Mouse (Mus musculus) limb, embryonic 13.5 days (tissue): ENCODE measurements around the gene Gm10320. TPM values are rescaled to one million over a fixed set of nuclear protein-coding genes. Genes with fewer than 3 reads are reported as not detected.

Source experiments
- ATAC-seq: fragments of 200-750 bp; cut with Nextera tagmentation; 2 replicates; pipeline ENCODE4 v1.8.0; 2017; ENCODE audit warnings: low read depth, moderate number of reproducible peaks, moderate TSS enrichment; ENCODE audit not compliant: low FRiP score
- H3K27ac ChIP-seq: fragments of 300-500 bp; sonication (generic); 2 replicates; pipeline ENCODE4 v1.5.1; 2015; ENCODE audit warnings: inconsistent platforms, mild to moderate bottlenecking, moderate library complexity
- H3K27me3 ChIP-seq: fragments of 300-500 bp; sonication (generic); 2 replicates; pipeline ENCODE4 v1.6.1; 2015; ENCODE audit warnings: mild to moderate bottlenecking, inconsistent platforms
- H3K36me3 ChIP-seq: fragments of 300-500 bp; sonication (generic); 2 replicates; pipeline ENCODE4 v1.6.1; 2015; ENCODE audit warnings: inconsistent platforms, mild to moderate bottlenecking, moderate library complexity
- H3K4me1 ChIP-seq: fragments of 300-500 bp; sonication (generic); 2 replicates; pipeline ENCODE4 v1.6.1; 2015; ENCODE audit warnings: inconsistent platforms
- H3K4me2 ChIP-seq: fragments of 300-500 bp; sonication (generic); replicated peaks from 2 replicates; pipeline ENCODE4 v1.6.1; 2015; ENCODE audit warnings: inconsistent platforms, mild to moderate bottlenecking, moderate library complexity
- H3K4me3 ChIP-seq: fragments of 300-500 bp; sonication (generic); 2 replicates; pipeline ENCODE4 v1.5.1; 2015; ENCODE audit warnings: moderate library complexity, mild to moderate bottlenecking, inconsistent platforms
- H3K9ac ChIP-seq: fragments of 300-500 bp; sonication (generic); 2 replicates; pipeline ENCODE4 v1.6.1; 2015; ENCODE audit warnings: mild to moderate bottlenecking, inconsistent platforms
- H3K9me3 ChIP-seq: fragments of 300-500 bp; sonication (generic); 2 replicates; pipeline ENCODE4 v1.6.1; 2016; ENCODE audit warnings: inconsistent platforms
- WGBS: fragments of 180-500 bp; shearing (Covaris S2); methylation state at CpG from one replicate; pipeline ENCODE4 v1.1.7; 2015; 5-methylcytosine and 5-hydroxymethylcytosine counted together
- polyA plus RNA-seq: library from polyadenylated mRNA; unstranded; fragments of >200 nt; fragmentation: Nextera tagmentation; extraction: Ambion mirVana; gene quantifications from 2 replicates; pipeline ENCODE4 v1.2.1, GENCODE M21; 2015

The Gm10320 gene
- polyA plus RNA-seq, 1 experiment from 2014 or later: 3.4 TPM

DNA sequence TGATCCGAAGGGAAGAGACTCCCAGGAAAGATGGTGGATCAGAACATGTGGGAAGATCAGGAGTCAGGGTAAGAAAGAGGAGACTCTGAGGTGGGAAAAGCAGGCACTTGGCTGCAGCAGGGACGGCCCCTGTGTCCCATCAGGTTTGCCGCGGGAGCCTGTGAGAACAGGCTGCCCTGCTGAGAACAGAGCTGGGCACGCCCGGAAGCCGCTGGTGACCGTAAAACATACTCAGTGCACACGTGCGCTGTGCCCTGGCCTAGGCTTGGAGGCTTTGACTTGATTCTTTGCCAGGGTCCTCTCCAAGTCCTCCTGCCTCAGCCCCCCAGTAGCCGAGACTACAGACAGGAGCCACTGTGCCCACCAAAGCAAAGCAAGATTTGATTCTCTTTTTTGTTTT is 26.5 kb upstream of the Gm10320 start:
- Histone ChIP-seq H3K4me3 (no peak overlapping the region), H3K36me3 (no peaks in the 10 kb centered on the region), H3K9ac (no peak overlapping the region), H3K4me2 (peak overlapping the region; percentile 41; the same call in 1 of the 2 replicates), H3K4me1 (peaks cover 10% of the 10 kb centered on the region), H3K27me3 (peaks cover 11% of the 10 kb centered on the region; the same call in 1 of the 2 replicates), H3K27ac (no peak overlapping the region), H3K9me3 (peaks cover 8% of the 10 kb centered on the region)
- 6% methylated on average over 11 of the region's 11 CpGs for WGBS
- ATAC-seq: no peak

DNA sequence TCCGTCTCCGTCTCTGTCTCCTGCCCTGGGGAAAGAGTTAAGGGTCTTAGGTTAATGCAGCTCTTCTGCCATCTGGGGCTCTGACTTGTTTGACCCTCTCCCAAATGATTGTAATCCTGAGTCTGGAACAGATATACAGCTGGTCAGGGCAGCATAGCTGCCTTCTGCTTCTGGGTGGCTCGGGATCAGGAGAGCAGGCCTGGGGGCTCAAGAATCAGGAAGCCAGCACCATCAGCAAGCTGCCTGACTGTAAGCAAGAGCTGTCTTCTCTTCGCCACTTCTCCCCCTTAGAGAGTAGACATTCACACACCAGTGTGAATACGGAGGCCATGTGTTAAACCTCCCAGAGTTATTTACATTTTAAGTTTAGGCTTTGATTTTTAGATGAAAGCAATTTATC is 25.9 kb upstream of the Gm10320 start:
- Histone ChIP-seq H3K4me1 (peaks cover 10% of the 10 kb centered on the region), H3K4me3 (no peak overlapping the region), H3K9me3 (peaks cover 6% of the 10 kb centered on the region), H3K4me2 (no peak overlapping the region), H3K36me3 (no peaks in the 10 kb centered on the region), H3K9ac (no peak overlapping the region; the same call in 1 of the 2 replicates), H3K27me3 (peaks cover 11% of the 10 kb centered on the region; the same call in 1 of the 2 replicates), H3K27ac (no peak overlapping the region)
- ATAC-seq: no peak
- 39% methylated on average over 5 of the region's 5 CpGs for WGBS

DNA sequence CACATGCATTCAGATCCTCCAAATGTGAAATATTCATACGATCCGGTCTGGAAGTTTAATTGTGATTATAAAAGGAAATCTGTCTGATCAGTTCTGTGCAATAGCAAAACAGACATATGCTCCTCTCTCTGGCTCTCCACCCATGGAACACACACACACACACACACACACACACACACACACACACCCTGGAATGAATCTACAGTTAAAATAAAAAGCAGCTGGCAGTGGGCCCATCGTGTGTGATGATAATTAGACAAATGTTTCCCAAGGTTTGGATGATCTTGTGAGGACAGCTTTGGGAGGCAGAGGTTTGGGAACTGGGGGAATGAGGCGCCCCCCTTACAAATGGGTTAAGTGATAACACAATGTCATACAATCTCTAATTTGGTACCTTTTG is 25.2 kb upstream of the Gm10320 start:
- 73% methylated on average over 4 of the region's 4 CpGs for WGBS
- H3K27me3 ChIP-seq: peaks cover 11% of the 10 kb centered on the region; the same call in 1 of the 2 replicates
- no peak overlapping the region for H3K9ac ChIP-seq
- H3K9me3 ChIP-seq: no peaks in the 10 kb centered on the region
- ATAC-seq: no peak
- H3K36me3 ChIP-seq: no peaks in the 10 kb centered on the region
- H3K4me3 ChIP-seq: no peak overlapping the region
- H3K4me2 ChIP-seq: no peak overlapping the region
- H3K4me1 ChIP-seq: peaks cover 10% of the 10 kb centered on the region
- H3K27ac ChIP-seq: no peak overlapping the region

DNA sequence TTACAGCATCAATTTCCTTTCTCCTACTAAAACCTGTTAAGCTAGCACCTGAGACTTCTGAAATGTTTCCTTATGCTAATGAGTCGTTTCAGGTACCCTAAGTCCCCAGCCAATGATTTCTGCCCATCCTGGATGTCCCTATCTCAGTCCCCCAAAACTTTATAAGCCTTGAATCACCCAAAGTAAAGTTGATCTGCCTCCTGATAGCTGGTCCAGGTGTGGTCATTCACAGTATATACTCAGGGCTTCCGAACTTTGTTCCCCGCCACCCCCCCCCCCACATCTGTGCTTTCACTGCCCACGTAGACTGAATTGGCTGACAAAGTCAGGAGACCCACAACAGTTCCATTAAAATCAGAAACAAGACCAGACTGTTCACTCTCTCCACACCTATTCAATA is 20.3 kb upstream of the Gm10320 start:
- ATAC-seq: no peak
- 81% methylated on average over 4 of the region's 4 CpGs for WGBS
- Histone ChIP-seq H3K36me3 (no peaks in the 10 kb centered on the region), H3K27me3 (peaks cover 19% of the 10 kb centered on the region), H3K4me2 (no peak overlapping the region), H3K9me3 (no peaks in the 10 kb centered on the region), H3K27ac (no peak overlapping the region), H3K4me1 (no peaks in the 10 kb centered on the region), H3K9ac (no peak overlapping the region), H3K4me3 (no peak overlapping the region)

DNA sequence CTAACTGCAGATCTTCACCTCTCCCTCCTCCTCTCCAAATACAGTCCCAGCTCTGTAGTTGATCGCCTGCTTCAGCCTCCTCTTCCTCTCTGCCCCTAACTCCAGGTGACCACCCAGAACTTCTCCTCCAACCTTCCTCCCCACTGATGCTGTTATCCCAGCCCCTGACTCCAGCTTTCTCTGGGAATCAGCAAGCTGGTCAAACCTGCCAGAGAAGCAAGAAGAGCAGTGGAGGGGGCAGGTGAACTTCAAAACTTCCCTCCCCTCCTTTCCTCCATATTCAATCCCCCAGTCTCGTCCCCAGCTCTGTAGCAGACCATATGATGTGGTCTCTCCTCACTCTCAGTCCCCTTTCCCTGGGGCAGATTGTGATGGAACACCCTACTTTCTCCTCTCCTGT is 15.9 kb upstream of the Gm10320 start:
- H3K27me3 ChIP-seq: peaks cover 54% of the 10 kb centered on the region
- 66% methylated on average over 2 of the region's 2 CpGs for WGBS

DNA sequence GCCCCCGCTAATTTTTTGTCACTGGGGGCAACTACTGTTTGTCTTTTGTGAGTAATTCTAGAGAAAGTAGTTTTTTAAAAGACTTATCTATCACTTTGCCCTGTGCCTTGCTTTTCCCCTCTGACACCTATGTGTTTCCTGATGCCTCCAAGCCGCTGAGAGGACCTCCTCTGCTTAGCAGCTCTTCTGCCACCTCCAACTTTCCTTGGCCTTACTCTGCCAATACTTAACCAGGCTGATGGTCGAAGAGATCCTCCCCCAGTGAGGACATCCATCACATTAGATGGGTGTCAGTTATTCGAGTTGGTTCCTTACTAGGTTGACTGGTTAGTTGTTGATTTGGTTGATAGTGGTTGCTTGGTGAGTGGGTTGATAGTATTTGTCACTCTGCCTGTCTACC is 14.7 kb upstream of the Gm10320 start:
- Histone ChIP-seq H3K9ac (no peak overlapping the region), H3K27me3 (peaks cover 66% of the 10 kb centered on the region), H3K4me3 (no peak overlapping the region), H3K27ac (no peak overlapping the region), H3K4me1 (peaks cover 34% of the 10 kb centered on the region), H3K9me3 (no peaks in the 10 kb centered on the region), H3K36me3 (no peaks in the 10 kb centered on the region), H3K4me2 (no peak overlapping the region)
- no peak for ATAC-seq
- WGBS: 13% methylated on average over 4 of the region's 4 CpGs

More for the DNA sequence above, 15.9 kb upstream of the Gm10320 start:
- Histone ChIP-seq H3K4me2 (no peak overlapping the region), H3K36me3 (no peaks in the 10 kb centered on the region), H3K27ac (no peak overlapping the region), H3K9ac (no peak overlapping the region), H3K4me3 (no peak overlapping the region), H3K4me1 (peaks cover 28% of the 10 kb centered on the region), H3K9me3 (no peaks in the 10 kb centered on the region)
- ATAC-seq: no peak

DNA sequence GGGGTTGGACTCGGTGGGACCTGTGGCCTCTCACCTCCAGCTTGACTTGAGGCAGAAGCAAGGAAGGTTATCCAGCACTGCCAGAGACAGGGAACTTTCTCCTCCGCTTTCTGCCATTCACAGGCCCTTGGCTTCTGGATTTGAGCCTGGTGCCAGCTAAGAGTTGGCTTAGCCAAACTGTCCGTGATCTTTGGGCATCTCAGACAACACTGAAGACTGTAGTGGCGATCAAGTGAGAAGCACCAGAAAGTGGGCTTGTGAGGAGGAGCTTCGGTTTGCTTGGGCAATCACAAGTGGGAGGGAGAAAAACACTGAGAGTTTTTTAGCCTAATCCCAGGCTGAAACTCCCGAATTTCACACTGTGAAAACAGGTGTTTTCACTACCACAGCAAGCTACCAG is 14.2 kb upstream of the Gm10320 start:
- Histone ChIP-seq H3K27me3 (peaks cover 71% of the 10 kb centered on the region), H3K4me3 (no peak overlapping the region), H3K36me3 (no peaks in the 10 kb centered on the region), H3K4me1 (peaks cover 34% of the 10 kb centered on the region), H3K9me3 (no peaks in the 10 kb centered on the region), H3K4me2 (no peak overlapping the region), H3K27ac (no peak overlapping the region), H3K9ac (no peak overlapping the region)
- WGBS: 22% methylated on average over 6 of the region's 6 CpGs
- no peak for ATAC-seq

DNA sequence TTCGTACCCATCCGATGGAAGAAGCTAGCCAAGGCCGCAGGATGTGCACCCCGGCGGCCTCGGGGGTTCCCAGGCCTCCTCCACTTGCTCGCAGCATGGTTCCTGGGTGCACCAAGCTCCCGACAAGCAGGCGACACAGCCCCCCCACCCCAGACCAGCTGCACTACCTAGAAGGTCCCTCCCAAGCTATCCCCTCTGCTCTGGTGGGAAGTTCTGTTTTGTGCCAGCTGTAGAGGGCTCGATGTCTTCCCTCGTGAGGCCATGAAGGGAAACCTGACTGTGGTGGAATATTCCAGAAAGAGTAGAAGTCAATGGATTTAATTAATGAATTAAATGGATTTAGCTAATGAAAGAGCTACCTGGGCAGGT is 13.7 kb upstream of the Gm10320 start:
- H3K27ac ChIP-seq: no peak overlapping the region
- WGBS: 7% methylated on average over 11 of the region's 11 CpGs
- peaks cover 34% of the 10 kb centered on the region for H3K4me1 ChIP-seq
- H3K27me3 ChIP-seq: peaks cover 76% of the 10 kb centered on the region
- H3K36me3 ChIP-seq: no peaks in the 10 kb centered on the region
- ATAC-seq: peak; percentile 22; the same call in 1 of the 2 replicates
- no peak overlapping the region for H3K4me3 ChIP-seq
- H3K9ac ChIP-seq: no peak overlapping the region
- H3K4me2 ChIP-seq: peak overlapping the region; percentile 88
- H3K9me3 ChIP-seq: no peaks in the 10 kb centered on the region

DNA sequence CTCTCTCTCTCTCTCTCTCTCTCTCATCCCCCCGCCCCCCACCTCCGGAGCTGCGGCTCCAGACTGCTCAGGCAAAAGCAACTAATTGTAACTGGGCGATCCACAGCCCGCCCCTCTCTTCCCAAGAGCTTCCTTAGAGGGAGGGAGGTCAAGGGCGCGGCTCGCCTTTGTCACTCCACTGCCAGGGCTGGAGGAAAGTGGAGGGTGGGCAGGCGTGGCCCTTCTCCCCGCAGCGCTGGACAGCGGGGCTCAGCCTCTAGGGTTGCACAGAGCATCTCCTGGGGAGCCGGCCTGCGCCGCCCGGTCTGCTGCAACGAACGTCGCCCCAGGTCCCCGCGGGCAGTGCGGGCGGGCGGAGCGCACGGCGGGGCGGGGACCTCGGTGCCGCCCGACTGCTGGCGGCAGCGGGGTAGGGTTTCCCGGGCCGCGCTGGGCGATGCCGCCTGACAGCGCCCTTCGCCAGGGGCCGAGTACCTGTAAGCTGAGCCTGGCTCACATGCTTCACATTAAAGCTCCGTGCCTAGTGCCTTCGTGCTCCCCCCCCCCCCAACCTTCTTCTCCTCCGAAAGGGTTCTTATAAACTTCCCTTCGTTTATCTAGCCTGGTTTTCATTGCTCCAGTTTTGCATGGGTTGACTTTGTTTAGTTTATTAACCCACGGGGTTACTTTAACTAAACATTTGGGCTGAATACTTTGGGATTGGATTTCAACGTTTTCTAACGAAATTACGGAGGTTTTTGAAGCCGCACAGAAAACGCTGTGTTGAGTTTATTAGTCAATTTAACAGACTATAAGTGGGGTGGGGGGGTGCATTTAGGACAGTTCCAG is 13.1 kb upstream of the Gm10320 start:
- peaks cover 34% of the 10 kb centered on the region for H3K4me1 ChIP-seq
- H3K9me3 ChIP-seq: no peaks in the 10 kb centered on the region
- under 1% methylated on average over 47 of the region's 51 CpGs for WGBS
- H3K4me3 ChIP-seq: peak overlapping the region; percentile 47
- no peak overlapping the region for H3K27ac ChIP-seq
- H3K4me2 ChIP-seq: peak overlapping the region; percentile 88
- H3K27me3 ChIP-seq: peaks cover 82% of the 10 kb centered on the region
- peak; percentile 46 for ATAC-seq
- H3K9ac ChIP-seq: peak overlapping the region; percentile 54
- no peaks in the 10 kb centered on the region for H3K36me3 ChIP-seq

DNA sequence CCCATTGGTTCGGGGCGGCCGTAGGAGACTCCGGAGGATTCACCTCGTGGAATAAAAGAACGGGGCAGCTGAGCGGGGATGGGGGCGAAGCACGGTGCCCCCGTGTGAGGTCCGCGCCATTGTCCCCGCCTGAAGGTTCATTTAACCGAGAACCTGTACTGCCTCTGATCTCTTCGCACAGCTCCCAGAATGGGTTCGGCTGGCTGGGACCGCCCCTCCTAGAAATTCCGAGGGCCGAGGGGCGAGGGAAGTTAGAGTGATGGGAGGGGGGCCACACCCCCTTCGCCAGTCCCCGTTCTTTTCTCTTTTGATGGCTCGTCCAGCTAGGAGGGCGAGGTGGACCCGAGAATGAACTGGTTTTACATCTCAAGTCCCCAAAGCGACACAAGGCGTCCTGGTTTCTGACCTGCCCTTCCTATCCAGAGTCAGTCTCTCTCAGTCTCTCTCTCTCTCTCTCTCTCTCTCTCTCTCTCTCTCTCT is 12.4 kb upstream of the Gm10320 start:
- Histone ChIP-seq H3K4me3 (peak overlapping the region; percentile 47), H3K9me3 (no peaks in the 10 kb centered on the region), H3K36me3 (no peaks in the 10 kb centered on the region), H3K4me2 (peak overlapping the region; percentile 88), H3K27me3 (peaks cover 89% of the 10 kb centered on the region), H3K9ac (peak overlapping the region; percentile 19; the same call in 1 of the 2 replicates), H3K27ac (no peak overlapping the region), H3K4me1 (peaks cover 34% of the 10 kb centered on the region)
- ATAC-seq: 0 out of 2 replicates have a peak, but pooled peaks have one; percentile 25
- WGBS: under 1% methylated on average over 27 of the region's 27 CpGs

DNA sequence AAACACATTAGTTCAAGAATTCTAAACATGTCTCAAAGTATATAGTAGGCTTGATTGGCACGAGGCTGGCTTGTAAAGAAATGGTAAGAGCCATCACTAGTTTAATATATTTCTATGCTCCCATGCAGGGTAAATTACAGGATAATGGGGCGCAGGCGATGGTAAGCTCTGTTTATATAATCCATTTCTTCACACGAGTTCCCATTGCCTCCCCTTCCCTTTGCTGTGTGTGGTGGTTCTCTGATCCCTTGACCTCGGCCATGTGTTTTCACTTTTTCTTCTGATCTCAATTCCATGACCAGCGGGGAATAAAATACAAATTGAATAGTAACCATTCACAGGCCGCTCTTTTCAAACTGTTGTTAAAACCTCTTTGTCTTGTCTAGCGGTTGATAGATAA is 11.8 kb upstream of the Gm10320 start:
- no peaks in the 10 kb centered on the region for H3K36me3 ChIP-seq
- 0% methylated on average over 8 of the region's 8 CpGs for WGBS
- no peak for ATAC-seq
- H3K27ac ChIP-seq: no peak overlapping the region
- H3K9me3 ChIP-seq: no peaks in the 10 kb centered on the region
- peaks cover 95% of the 10 kb centered on the region for H3K27me3 ChIP-seq
- H3K4me3 ChIP-seq: peak overlapping the region; percentile 47; the same call in 1 of the 2 replicates
- H3K9ac ChIP-seq: no peak overlapping the region
- H3K4me1 ChIP-seq: peaks cover 34% of the 10 kb centered on the region
- H3K4me2 ChIP-seq: peak overlapping the region; percentile 88

DNA sequence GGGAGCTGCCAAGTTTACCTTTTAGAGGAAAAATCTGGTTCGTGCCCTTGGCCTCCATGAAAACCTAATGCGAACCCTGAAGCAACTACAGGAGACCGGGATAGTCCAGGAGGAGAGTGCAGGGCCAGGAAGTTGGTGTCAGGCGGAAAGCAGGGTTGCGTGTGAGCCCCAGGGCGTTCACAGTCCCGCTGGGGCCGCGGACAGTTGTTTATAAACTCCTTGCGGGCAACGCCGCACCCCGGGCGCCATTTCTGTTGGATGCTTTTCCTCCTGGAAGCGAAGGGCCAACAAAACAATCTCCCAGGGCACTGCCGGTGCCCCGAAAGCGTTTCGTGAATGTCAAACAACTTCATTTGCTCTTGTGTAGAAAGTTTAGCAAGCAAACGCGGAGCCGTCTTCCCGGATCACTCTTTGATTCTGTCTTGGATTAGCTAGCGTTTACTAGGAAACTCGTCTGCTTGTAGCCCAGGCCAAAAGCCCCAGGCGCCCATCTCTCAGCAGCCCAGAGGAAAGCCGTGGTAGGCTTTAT is 11.1 kb upstream of the Gm10320 start:
- H3K27me3 ChIP-seq: peaks cover 96% of the 10 kb centered on the region
- H3K9ac ChIP-seq: no peak overlapping the region; the same call in 1 of the 2 replicates
- no peaks in the 10 kb centered on the region for H3K36me3 ChIP-seq
- ATAC-seq: no peak
- H3K9me3 ChIP-seq: no peaks in the 10 kb centered on the region
- H3K27ac ChIP-seq: no peak overlapping the region
- peak overlapping the region; percentile 31 for H3K4me3 ChIP-seq
- H3K4me2 ChIP-seq: peak overlapping the region; percentile 58
- WGBS: 1% methylated on average over 27 of the region's 27 CpGs
- H3K4me1 ChIP-seq: peaks cover 36% of the 10 kb centered on the region
